Mouse (Mus musculus): ENCODE results near the gene Fez1. TPM values are rescaled to one million over a fixed set of nuclear protein-coding genes. Genes with fewer than 3 reads are reported as not detected.

Fez1 gene
- polyA plus RNA-seq, 1 experiment from 2014 or later, result 80.5 TPM

Other genes starting within 250 kb of the Fez1 start
- not detected in 2 replicates for gene Gm17689, start 239.2 kb upstream of the Fez1 start, polyA plus RNA-seq (2015; fragmentation: Nextera tagmentation; extraction: Ambion mirVana)
- not detected in 2 replicates for gene A630095E13Rik, start 178.5 kb upstream of the Fez1 start, polyA plus RNA-seq (2015; fragmentation: Nextera tagmentation; extraction: Ambion mirVana)
- not detected in 2 replicates for gene Acrv1, start 128.6 kb upstream of the Fez1 start, polyA plus RNA-seq (2015; fragmentation: Nextera tagmentation; extraction: Ambion mirVana)
- 36.4 and 47.9 TPM in 2 replicates for gene Chek1, start 94.8 kb upstream of the Fez1 start, polyA plus RNA-seq (2015; fragmentation: Nextera tagmentation; extraction: Ambion mirVana)
- gene Stt3a, start 54.2 kb upstream of the Fez1 start, polyA plus RNA-seq (2015; fragmentation: Nextera tagmentation; extraction: Ambion mirVana), result 239 and 241 TPM in 2 replicates
- 119 TPM in 2 replicates for gene Ei24, start 24.5 kb upstream of the Fez1 start, polyA plus RNA-seq (2015; fragmentation: Nextera tagmentation; extraction: Ambion mirVana)

Data from embryonic facial prominence, embryonic 13.5 days (tissue).